Mouse (Mus musculus) liver, postnatal 0 days (tissue): ENCODE data around the gene Ccdc62.

Experiments used
- CTCF ChIP-seq: sonication (generic); IDR thresholded peaks from 2 replicates; pipeline ENCODE4 v1.5.1; 2016; ENCODE audit warnings: antibody characterized with exemption, low read depth
- EP300 ChIP-seq: IDR thresholded peaks from 2 replicates; pipeline ENCODE4 v1.6.1; 2016; ENCODE audit warnings: antibody characterized with exemption, low read depth, mild to moderate bottlenecking

GRCm38 (mm10) chr5:123946546-123946945 is 16.1 kb downstream of the Ccdc62 start:
- TF ChIP-seq CTCF (no peak), EP300 (no peak)
